Mouse (Mus musculus) neural tube, embryonic 15.5 days (tissue): ENCODE results near the gene Sv2c. TPM values are rescaled to one million over a fixed set of nuclear protein-coding genes. Genes with fewer than 3 reads are reported as not detected.
A peak's percentile ranks its signal among the peaks of the same experiment; 100 is the strongest.

Source experiments
- ATAC-seq: fragments of 200-750 bp; cut with Nextera tagmentation; 2 replicates; pipeline ENCODE4 v1.8.0; 2017; ENCODE audit warnings: mild to moderate bottlenecking, moderate TSS enrichment, moderate library complexity; ENCODE audit not compliant: low FRiP score
- H3K27ac ChIP-seq: fragments of 300-500 bp; sonication (generic); replicated peaks from 2 replicates; pipeline ENCODE4 v1.5.1; 2015; ENCODE audit warnings: mild to moderate bottlenecking, inconsistent platforms
- H3K27me3 ChIP-seq: fragments of 300-500 bp; sonication (generic); replicated peaks from 2 replicates; pipeline ENCODE4 v1.6.1; 2015; ENCODE audit warnings: inconsistent platforms
- H3K36me3 ChIP-seq: fragments of 300-500 bp; sonication (generic); 2 replicates; pipeline ENCODE4 v1.6.1; 2015; ENCODE audit warnings: inconsistent platforms
- H3K4me1 ChIP-seq: fragments of 300-500 bp; sonication (generic); 2 replicates; pipeline ENCODE4 v1.6.1; 2015; ENCODE audit warnings: inconsistent platforms
- H3K4me2 ChIP-seq: fragments of 300-500 bp; sonication (generic); 2 replicates; pipeline ENCODE4 v1.6.1; 2015; ENCODE audit warnings: inconsistent platforms, mild to moderate bottlenecking, moderate library complexity
- H3K4me3 ChIP-seq: fragments of 300-500 bp; sonication (generic); replicated peaks from 2 replicates; pipeline ENCODE4 v1.5.1; 2015; ENCODE audit warnings: mild to moderate bottlenecking, inconsistent platforms
- H3K9ac ChIP-seq: fragments of 300-500 bp; sonication (generic); replicated peaks from 2 replicates; pipeline ENCODE4 v1.6.1; 2015; ENCODE audit warnings: mild to moderate bottlenecking, inconsistent platforms
- H3K9me3 ChIP-seq: fragments of 300-500 bp; sonication (generic); replicated peaks from 2 replicates; pipeline ENCODE4 v1.6.1; 2016; ENCODE audit warnings: inconsistent platforms
- WGBS: fragments of 180-500 bp; shearing (Covaris S2); methylation state at CpG from one replicate; pipeline ENCODE4 v1.1.7; 2015; ENCODE audit warnings: mixed read lengths; 5-methylcytosine and 5-hydroxymethylcytosine counted together
- polyA plus RNA-seq: library from polyadenylated mRNA; unstranded; fragments of >200 nt; fragmentation: Nextera tagmentation; extraction: Ambion mirVana; gene quantifications from 2 replicates; pipeline ENCODE4 v1.2.1, GENCODE M21; 2015

Sv2c gene
- polyA plus RNA-seq, 1 experiment from 2014 or later, result 42.8 TPM

GRCm38 (mm10) chr13:96045396-96045795 is 87.0 kb downstream of the Sv2c start:
- Histone ChIP-seq H3K4me2 (no peak overlapping the region), H3K9ac (no peak overlapping the region), H3K36me3 (0 out of 2 replicates have a peak, but pooled peaks cover 2% of the 10 kb centered on the region), H3K27me3 (no peaks in the 10 kb centered on the region), H3K4me3 (no peak overlapping the region), H3K4me1 (no peaks in the 10 kb centered on the region), H3K9me3 (no peaks in the 10 kb centered on the region), H3K27ac (no peak overlapping the region)
- 33% methylated on average over 5 of the region's 5 CpGs for WGBS
- ATAC-seq, result no peak

- no peak overlapping the region for H3K9ac ChIP-seq
- H3K36me3 ChIP-seq, result no peaks in the 10 kb centered on the region
- H3K4me1 ChIP-seq, result no peaks in the 10 kb centered on the region
- WGBS, result 79% methylated on average over 11 of the region's 11 CpGs
- no peak overlapping the region for H3K4me2 ChIP-seq
- H3K4me3 ChIP-seq, result no peak overlapping the region
- H3K27me3 ChIP-seq, result no peaks in the 10 kb centered on the region
- no peaks in the 10 kb centered on the region for H3K9me3 ChIP-seq
- no peak for ATAC-seq
- no peak overlapping the region for H3K27ac ChIP-seq
Measured at GRCm38 (mm10) chr13:96040275-96041042, 91.9 kb downstream of the Sv2c start.

- no peaks in the 10 kb centered on the region for H3K36me3 ChIP-seq
- H3K4me1 ChIP-seq, result no peaks in the 10 kb centered on the region
- H3K9me3 ChIP-seq, result no peaks in the 10 kb centered on the region
- no peak overlapping the region for H3K4me3 ChIP-seq
- WGBS, result 89% methylated on average over 1 of the region's 1 CpGs
- no peak overlapping the region for H3K4me2 ChIP-seq
- no peak overlapping the region for H3K27ac ChIP-seq
- ATAC-seq, result no peak
- H3K27me3 ChIP-seq, result no peaks in the 10 kb centered on the region
- no peak overlapping the region for H3K9ac ChIP-seq
Measured at GRCm38 (mm10) chr13:96039536-96039935, 92.8 kb downstream of the Sv2c start.

GRCm38 (mm10) chr13:96030368-96031223 is 101.8 kb downstream of the Sv2c start:
- Histone ChIP-seq H3K9ac (no peak overlapping the region), H3K27ac (no peak overlapping the region), H3K9me3 (no peaks in the 10 kb centered on the region), H3K4me2 (no peak overlapping the region), H3K4me1 (no peaks in the 10 kb centered on the region), H3K27me3 (no peaks in the 10 kb centered on the region), H3K4me3 (no peak overlapping the region), H3K36me3 (peaks cover 12% of the 10 kb centered on the region; the same call in 1 of the 2 replicates)
- ATAC-seq, result peak; percentile 50
- 64% methylated on average over 19 of the region's 19 CpGs for WGBS

GRCm38 (mm10) chr13:96023858-96024257 is 108.5 kb downstream of the Sv2c start:
- peak overlapping the region; percentile 80 for H3K27ac ChIP-seq
- H3K36me3 ChIP-seq, result peaks cover 4% of the 10 kb centered on the region; the same call in 1 of the 2 replicates

GRCm38 (mm10) chr13:96015516-96015915 is 116.9 kb downstream of the Sv2c start:
- no peak overlapping the region for H3K4me2 ChIP-seq
- 95% methylated on average over 3 of the region's 3 CpGs for WGBS
- H3K36me3 ChIP-seq, result no peaks in the 10 kb centered on the region
- H3K4me3 ChIP-seq, result no peak overlapping the region
- no peak overlapping the region for H3K9ac ChIP-seq
- H3K4me1 ChIP-seq, result peaks cover 9% of the 10 kb centered on the region
- ATAC-seq, result no peak
- H3K27me3 ChIP-seq, result no peaks in the 10 kb centered on the region
- no peaks in the 10 kb centered on the region for H3K9me3 ChIP-seq
- H3K27ac ChIP-seq, result no peak overlapping the region

More at GRCm38 (mm10) chr13:96023858-96024257, 108.5 kb downstream of the Sv2c start:
- peaks cover 13% of the 10 kb centered on the region; the same call in 1 of the 2 replicates for H3K4me1 ChIP-seq
- no peaks in the 10 kb centered on the region for H3K9me3 ChIP-seq
- 45% methylated on average over 11 of the region's 11 CpGs for WGBS
- H3K9ac ChIP-seq, result no peak overlapping the region
- H3K4me3 ChIP-seq, result no peak overlapping the region
- peak; percentile 82 for ATAC-seq
- H3K4me2 ChIP-seq, result peak overlapping the region; percentile 13
- H3K27me3 ChIP-seq, result no peaks in the 10 kb centered on the region

GRCm38 (mm10) chr13:96010861-96011511 is 121.4 kb downstream of the Sv2c start:
- Histone ChIP-seq H3K9me3 (no peaks in the 10 kb centered on the region), H3K27me3 (no peaks in the 10 kb centered on the region), H3K4me2 (peak overlapping the region; percentile 42), H3K36me3 (no peaks in the 10 kb centered on the region), H3K27ac (peak overlapping the region; percentile 72), H3K4me3 (no peak overlapping the region), H3K9ac (0 out of 2 replicates have a peak overlapping the region, but pooled peaks have one; percentile 20), H3K4me1 (peaks cover 20% of the 10 kb centered on the region)
- WGBS, result 9% methylated on average over 11 of the region's 11 CpGs
- ATAC-seq, result peak; percentile 82

- H3K9me3 ChIP-seq, result no peaks in the 10 kb centered on the region
- no peaks in the 10 kb centered on the region for H3K27me3 ChIP-seq
- H3K4me1 ChIP-seq, result peaks cover 20% of the 10 kb centered on the region
- WGBS, result 48% methylated on average over 9 of the region's 9 CpGs
- H3K9ac ChIP-seq, result no peak overlapping the region
- no peak overlapping the region for H3K4me2 ChIP-seq
- peak overlapping the region; percentile 29; the same call in 1 of the 2 replicates for H3K27ac ChIP-seq
- H3K4me3 ChIP-seq, result no peak overlapping the region
- no peaks in the 10 kb centered on the region for H3K36me3 ChIP-seq
- ATAC-seq, result peak; percentile 45; the same call in 1 of the 2 replicates
Measured at GRCm38 (mm10) chr13:96008975-96009374, 123.4 kb downstream of the Sv2c start.

GRCm38 (mm10) chr13:96008154-96008553 is 124.2 kb downstream of the Sv2c start:
- no peak overlapping the region for H3K9ac ChIP-seq
- H3K4me2 ChIP-seq, result no peak overlapping the region
- ATAC-seq, result no peak
- H3K9me3 ChIP-seq, result no peaks in the 10 kb centered on the region
- no peaks in the 10 kb centered on the region for H3K27me3 ChIP-seq
- H3K4me1 ChIP-seq, result peaks cover 26% of the 10 kb centered on the region
- no peak overlapping the region for H3K27ac ChIP-seq
- no peaks in the 10 kb centered on the region for H3K36me3 ChIP-seq
- no peak overlapping the region for H3K4me3 ChIP-seq
- 78% methylated on average over 3 of the region's 3 CpGs for WGBS

- Histone ChIP-seq H3K4me1 (peaks cover 34% of the 10 kb centered on the region), H3K27ac (no peak overlapping the region), H3K27me3 (no peaks in the 10 kb centered on the region), H3K36me3 (no peaks in the 10 kb centered on the region), H3K4me3 (no peak overlapping the region), H3K9ac (no peak overlapping the region), H3K9me3 (no peaks in the 10 kb centered on the region), H3K4me2 (no peak overlapping the region)
- ATAC-seq, result peak; percentile 9; the same call in 1 of the 2 replicates
- WGBS, result 97% methylated on average over 3 of the region's 3 CpGs
Measured at GRCm38 (mm10) chr13:96003539-96003938, 128.8 kb downstream of the Sv2c start.

GRCm38 (mm10) chr13:96002475-96002874 is 129.9 kb downstream of the Sv2c start:
- Histone ChIP-seq H3K27ac (peak overlapping the region; percentile 37; the same call in 1 of the 2 replicates), H3K9me3 (no peaks in the 10 kb centered on the region), H3K4me2 (no peak overlapping the region), H3K4me1 (peaks cover 34% of the 10 kb centered on the region), H3K4me3 (no peak overlapping the region), H3K27me3 (no peaks in the 10 kb centered on the region), H3K36me3 (no peaks in the 10 kb centered on the region), H3K9ac (no peak overlapping the region)
- peak; percentile 40; the same call in 1 of the 2 replicates for ATAC-seq
- 37% methylated on average over 5 of the region's 5 CpGs for WGBS
